Mouse (Mus musculus) CD4-positive, CD25-positive, alpha-beta regulatory T cell (primary cell): Measurements from ENCODE around the gene Pcp4. TPM values are rescaled to one million over a fixed set of nuclear protein-coding genes. Genes with fewer than 3 reads are reported as not detected.

Experiments
- polyA plus RNA-seq: library from polyadenylated mRNA; unstranded; fragments of 100-300 nt; shearing (Covaris generic); gene quantifications from one replicate; pipeline ENCODE4 v1.2.1, GENCODE M21; 2017

The Pcp4 gene
- polyA plus RNA-seq, result not detected

DNA sequence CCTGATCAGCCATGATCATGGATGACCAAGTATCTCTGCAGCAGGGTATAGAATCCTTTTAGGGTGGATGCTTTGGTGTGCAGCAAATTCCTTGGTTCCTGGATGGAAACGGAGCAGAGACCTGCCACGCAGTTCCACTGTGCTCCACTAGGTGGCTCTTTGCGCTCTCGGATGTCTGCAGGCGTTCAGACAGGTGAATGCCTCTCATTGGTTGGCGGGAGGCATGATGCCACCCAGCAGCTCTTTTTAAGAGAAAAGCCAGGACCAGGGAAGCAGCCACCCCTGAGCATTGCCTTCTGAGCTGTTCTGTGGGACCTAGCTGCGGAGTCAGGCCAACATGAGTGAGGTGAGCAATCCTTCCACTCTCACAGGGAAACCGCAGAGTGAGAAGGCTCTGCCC is at the start of gene Pcp4:
Gene Pcp4 (plus strand): TSS at position 162 of the 400 bp plus-strand sequence.

GRCm38 (mm10) chr16:96443468-96443867 is 23.9 kb upstream of the Pcp4 start, which contains the start of gene Itgb2l:
Gene Itgb2l (minus strand): TSS chr16:96443619.

Other genes starting within 250 kb of the Pcp4 start
- 1.2 TPM for gene B3galt5, start 231.8 kb upstream of the Pcp4 start, polyA plus RNA-seq
- not detected for gene Itgb2l, start 24.0 kb upstream of the Pcp4 start, polyA plus RNA-seq